Comparison of ENCODE assay signal across 11 mouse cellular contexts in the genomic region with DNA sequence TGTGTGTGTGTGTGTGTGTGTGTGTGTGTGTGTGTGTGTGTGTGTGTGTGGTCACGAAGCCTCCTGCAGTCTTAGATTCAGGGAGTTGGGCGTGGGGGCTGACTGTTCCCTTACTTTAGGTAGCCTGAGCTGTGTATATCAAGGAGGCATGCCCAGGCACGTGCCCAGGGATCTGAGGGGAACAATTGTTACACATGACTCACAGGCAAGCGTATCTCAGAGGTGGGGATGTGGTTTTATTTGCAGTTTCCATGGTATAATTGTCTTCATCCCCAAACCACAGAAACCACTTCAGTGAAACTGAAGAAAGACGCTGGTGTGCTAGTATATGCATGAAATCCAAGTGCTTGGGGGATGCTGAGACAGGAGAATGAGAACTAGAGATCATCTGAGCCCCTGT.
DNase-seq lines count a peak whose midpoint lies in the region.
"Had no signal": no experiment of that assay in that cellular context is flagged by ENCODE, and none has a peak within 500 bp of the region (broad histone marks: within the 10 kb centered on the region; RNA-seq: fewer than 3 reads in every experiment).

No protein-coding gene starts in this region.

- DNase-seq in left cerebral cortex, adult 11 months (ENCODE audit: low spot score) = peak; percentile 26
- DNase-seq in left cerebral cortex, adult 18-20 months (ENCODE audit: low spot score in 2 of 2) = no peak
- DNase-seq in thymus, postnatal 14 days = peak; percentile 6
- DNase-seq in thymus, postnatal 10 days (ENCODE audit: low spot score in 2 of 2) = no peak
- peak; percentile 32 for DNase-seq in fibroblast of lung, adult 2 months (ENCODE audit: low read depth)
- DNase-seq in urinary bladder, postnatal 36 days (ENCODE audit: low spot score in 2 of 2) = peak; percentile 45 to 58
- no peak for DNase-seq in spleen, postnatal 14 days (ENCODE audit: low spot score in 2 of 2)
- no peak for DNase-seq in layer of hippocampus, postnatal 10 days (ENCODE audit: low spot score in 2 of 2)
- DNase-seq: adrenal gland, postnatal 10 days; heart, postnatal 4 days; thymus, postnatal 25 days had no signal

Comparison
In these comparisons a context has a peak if more than half of its experiments do, and no peak if none do; other contexts are left out.
1. DNase-seq: peak in left cerebral cortex, adult 11 months (single experiment), thymus, postnatal 14 days (single experiment), fibroblast of lung, adult 2 months (single experiment) and urinary bladder, postnatal 36 days (2 of 2); none in left cerebral cortex, adult 18-20 months (0 of 2), thymus, postnatal 10 days (0 of 2), spleen, postnatal 14 days (0 of 2) and layer of hippocampus, postnatal 10 days (0 of 2).